Mouse (Mus musculus): ENCODE results near the gene Hdhd5. TPM values are rescaled to one million over a fixed set of nuclear protein-coding genes. Genes with fewer than 3 reads are reported as not detected.
A peak's percentile ranks its signal among the peaks of the same experiment; 100 is the strongest.

The Hdhd5 gene
- total and polyA plus RNA-seq, 2 experiments from 2014 or later = 14.9 to 29.9 TPM

DNA sequence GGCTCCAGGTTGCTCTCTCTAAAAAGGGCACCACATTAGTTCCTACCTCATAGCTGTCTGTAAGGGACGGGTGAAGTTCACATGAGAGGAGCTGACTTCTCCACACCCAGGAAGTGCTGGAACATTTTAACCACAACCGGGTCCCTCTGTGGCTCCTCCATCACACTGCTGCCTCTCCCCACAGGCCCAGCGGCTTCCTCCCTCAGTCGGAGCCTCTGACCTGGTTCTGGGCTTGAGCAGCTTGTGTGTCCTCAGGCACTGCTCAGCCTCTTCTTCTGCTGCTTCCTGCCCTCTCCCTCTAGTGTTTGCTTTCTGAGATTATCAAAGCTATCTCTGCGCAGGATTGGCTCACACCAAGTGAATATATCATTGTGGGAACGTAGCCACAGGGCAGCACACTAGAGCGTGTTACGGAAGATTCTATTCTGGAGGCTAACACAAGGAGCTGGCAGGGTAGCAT is 45.0 kb downstream of the Hdhd5 start:
- no peak for DNase-seq

DNA sequence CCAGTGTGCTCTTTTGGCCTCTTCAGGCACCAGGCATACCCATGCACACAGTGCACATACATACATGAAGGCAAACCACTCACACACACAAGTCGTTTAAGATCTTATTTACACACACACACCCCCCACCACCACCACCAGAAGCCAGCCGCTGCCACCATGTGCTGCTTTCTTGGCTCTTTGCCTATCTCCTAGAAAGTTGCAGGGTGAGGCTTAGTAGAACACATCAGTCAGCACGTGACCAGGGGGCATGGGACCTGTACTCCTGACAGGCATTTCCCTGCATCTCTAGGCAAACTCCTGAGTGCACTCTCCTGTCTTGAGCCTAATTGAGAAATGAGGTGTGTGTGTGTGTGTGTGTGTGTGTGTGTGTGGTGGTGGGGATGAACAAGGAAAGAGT is 46.1 kb downstream of the Hdhd5 start:
- no peaks in the 10 kb centered on the region for H3K9me3 ChIP-seq (ENCODE audit: low read length)
- DNase-seq = no peak

More for the DNA sequence above, 45.0 kb downstream of the Hdhd5 start:
- WGBS = 71% methylated on average over 8 of the region's 8 CpGs
- ATAC-seq = peak; percentile 33; the same call in 1 of the 2 replicates
- Histone ChIP-seq H3K4me1 (ENCODE audit: insufficient read depth) (peaks cover 11% of the 10 kb centered on the region), H3K4me2 (ENCODE audit: low read depth) (no peak overlapping the region), H3K9ac (no peak overlapping the region), H3K36me3 (ENCODE audit: insufficient read depth) (no peaks in the 10 kb centered on the region), H3K27me3 (ENCODE audit: insufficient read depth, low read length) (no peaks in the 10 kb centered on the region), H3K27ac (ENCODE audit: low read depth, low read length) (no peak overlapping the region), H3K9me3 (ENCODE audit: low read length) (no peaks in the 10 kb centered on the region), H3K4me3 (ENCODE audit: low read depth, low read length) (no peak overlapping the region)
- no peak; the same call in 1 of the 2 replicates for TF ChIP-seq CTCF (IDR thresholded peaks at IDR 0.05; ENCODE audit: low read depth)

DNA sequence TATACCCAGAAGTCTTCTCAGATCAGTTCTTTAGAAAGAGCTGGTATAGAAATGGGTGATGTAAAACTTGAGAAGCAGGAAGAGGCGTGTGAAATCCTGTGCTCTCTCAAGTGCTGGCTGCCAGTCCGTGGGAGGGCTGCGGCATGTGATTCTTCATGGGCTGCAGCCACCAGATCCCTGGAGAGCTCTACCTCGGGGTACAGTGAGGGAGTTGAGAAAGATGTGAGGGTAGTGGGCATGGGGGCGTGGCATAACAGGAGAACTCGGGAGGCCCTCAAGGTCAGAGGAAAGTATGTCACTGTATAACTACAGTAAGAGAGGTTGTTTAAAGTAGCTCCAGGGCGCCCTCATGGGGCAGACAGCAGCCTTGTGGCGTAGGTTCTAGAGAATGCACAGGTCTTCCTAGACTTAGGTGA is 47.9 kb downstream of the Hdhd5 start:
- TF ChIP-seq CTCF (IDR thresholded peaks at IDR 0.05; ENCODE audit: low read depth) = peak; percentile 54
- H3K9me3 ChIP-seq (ENCODE audit: low read length) = no peaks in the 10 kb centered on the region
- no peak for DNase-seq
- peak; percentile 24; the same call in 1 of the 2 replicates for ATAC-seq
- H3K4me3 ChIP-seq (ENCODE audit: low read depth, low read length) = no peak overlapping the region
- no peaks in the 10 kb centered on the region for H3K4me1 ChIP-seq (ENCODE audit: insufficient read depth)
- H3K27ac ChIP-seq (ENCODE audit: low read depth, low read length) = no peak overlapping the region
- no peaks in the 10 kb centered on the region for H3K36me3 ChIP-seq (ENCODE audit: insufficient read depth)
- no peak overlapping the region for H3K9ac ChIP-seq
- H3K4me2 ChIP-seq (ENCODE audit: low read depth) = no peak overlapping the region
- 42% methylated on average over 8 of the region's 8 CpGs for WGBS
- H3K27me3 ChIP-seq (ENCODE audit: insufficient read depth, low read length) = no peaks in the 10 kb centered on the region

More for the DNA sequence above, 46.1 kb downstream of the Hdhd5 start:
- Histone ChIP-seq H3K4me1 (ENCODE audit: insufficient read depth) (peaks cover under 1% of the 10 kb centered on the region; the same call in 1 of the 2 replicates), H3K27me3 (ENCODE audit: insufficient read depth, low read length) (no peaks in the 10 kb centered on the region), H3K9ac (no peak overlapping the region), H3K4me3 (ENCODE audit: low read depth, low read length) (no peak overlapping the region), H3K36me3 (ENCODE audit: insufficient read depth) (no peaks in the 10 kb centered on the region), H3K4me2 (ENCODE audit: low read depth) (no peak overlapping the region), H3K27ac (ENCODE audit: low read depth, low read length) (no peak overlapping the region)
- TF ChIP-seq CTCF (IDR thresholded peaks at IDR 0.05; ENCODE audit: low read depth) = no peak
- WGBS = 61% methylated on average over 3 of the region's 3 CpGs
- ATAC-seq = no peak

DNA sequence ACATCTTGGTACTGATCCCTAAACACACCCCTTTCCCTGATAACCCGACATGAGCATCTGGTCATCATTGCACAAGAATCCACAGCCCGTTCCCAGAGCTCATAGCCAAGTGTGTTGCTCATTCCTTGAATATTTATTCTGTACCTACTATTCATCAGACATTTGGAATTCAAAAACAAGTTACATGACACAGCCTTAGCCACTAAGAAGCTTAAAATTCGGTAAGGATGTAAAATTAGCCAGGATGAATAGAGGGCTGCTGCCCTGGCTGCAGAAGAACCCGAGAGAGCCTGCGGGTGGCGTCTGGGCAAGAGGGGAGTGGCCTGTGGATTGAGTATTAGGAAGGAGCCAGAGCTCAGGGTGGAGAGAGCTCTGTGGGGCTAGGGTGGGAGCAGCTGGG is 48.4 kb downstream of the Hdhd5 start:
- peak; percentile 22; the same call in 1 of the 2 replicates for ATAC-seq
- no peaks in the 10 kb centered on the region for H3K4me1 ChIP-seq (ENCODE audit: insufficient read depth)
- H3K4me3 ChIP-seq (ENCODE audit: low read depth, low read length) = no peak overlapping the region
- no peak for TF ChIP-seq CTCF (IDR thresholded peaks at IDR 0.05; ENCODE audit: low read depth)
- H3K9ac ChIP-seq = no peak overlapping the region
- no peaks in the 10 kb centered on the region for H3K9me3 ChIP-seq (ENCODE audit: low read length)
- 36% methylated on average over 6 of the region's 6 CpGs for WGBS
- H3K27ac ChIP-seq (ENCODE audit: low read depth, low read length) = no peak overlapping the region
- H3K27me3 ChIP-seq (ENCODE audit: insufficient read depth, low read length) = no peaks in the 10 kb centered on the region
- H3K4me2 ChIP-seq (ENCODE audit: low read depth) = no peak overlapping the region
- no peaks in the 10 kb centered on the region for H3K36me3 ChIP-seq (ENCODE audit: insufficient read depth)
- no peak for DNase-seq

DNA sequence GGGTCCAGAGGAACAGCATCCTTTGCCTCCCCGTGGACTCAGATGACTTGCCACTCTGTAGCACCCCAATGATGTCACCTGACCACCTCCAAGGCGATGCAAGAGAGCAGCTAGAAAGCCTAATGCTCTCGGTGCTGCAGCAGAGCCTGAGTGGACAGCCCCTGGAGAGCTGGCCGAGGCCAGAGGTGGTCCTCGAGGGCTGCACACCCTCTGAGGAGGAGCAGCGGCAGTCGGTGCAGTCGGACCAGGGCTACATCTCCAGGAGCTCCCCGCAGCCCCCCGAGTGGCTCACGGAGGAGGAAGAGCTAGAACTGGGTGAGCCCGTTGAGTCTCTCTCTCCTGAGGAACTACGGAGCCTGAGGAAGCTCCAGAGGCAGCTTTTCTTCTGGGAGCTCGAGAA is 49.1 kb downstream of the Hdhd5 start:
- no peaks in the 10 kb centered on the region for H3K4me1 ChIP-seq (ENCODE audit: insufficient read depth)
- no peak overlapping the region for H3K4me3 ChIP-seq (ENCODE audit: low read depth, low read length)
- no peak overlapping the region for H3K9ac ChIP-seq
- WGBS = 89% methylated on average over 14 of the region's 14 CpGs
- H3K27me3 ChIP-seq (ENCODE audit: insufficient read depth, low read length) = no peaks in the 10 kb centered on the region
- H3K36me3 ChIP-seq (ENCODE audit: insufficient read depth) = no peaks in the 10 kb centered on the region
- no peaks in the 10 kb centered on the region for H3K9me3 ChIP-seq (ENCODE audit: low read length)
- no peak for ATAC-seq
- no peak for TF ChIP-seq CTCF (IDR thresholded peaks at IDR 0.05; ENCODE audit: low read depth)
- H3K4me2 ChIP-seq (ENCODE audit: low read depth) = no peak overlapping the region
- H3K27ac ChIP-seq (ENCODE audit: low read depth, low read length) = no peak overlapping the region
- DNase-seq = no peak

DNA sequence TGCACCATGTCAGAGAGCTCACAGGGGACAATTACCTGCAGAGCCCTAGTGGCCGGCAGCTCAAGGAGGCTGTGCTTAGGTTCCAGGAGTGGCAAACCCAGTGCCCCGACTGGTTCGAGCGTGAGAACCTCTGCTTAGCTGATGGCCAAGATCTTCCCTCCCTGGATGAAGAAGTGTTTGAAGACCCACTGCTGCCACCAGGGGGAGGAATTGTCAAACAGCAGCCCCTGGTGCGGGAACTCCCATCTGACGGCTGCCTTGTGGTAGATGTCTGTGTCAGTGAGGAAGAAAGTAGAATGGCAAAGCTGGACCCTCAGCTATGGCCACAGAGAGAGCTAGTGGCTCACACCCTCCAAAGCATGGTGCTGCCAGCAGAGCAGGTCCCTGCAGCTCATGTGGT is 49.6 kb downstream of the Hdhd5 start:
- Histone ChIP-seq H3K4me3 (ENCODE audit: low read depth, low read length) (no peak overlapping the region), H3K4me2 (ENCODE audit: low read depth) (no peak overlapping the region), H3K9ac (no peak overlapping the region), H3K36me3 (ENCODE audit: insufficient read depth) (no peaks in the 10 kb centered on the region), H3K9me3 (ENCODE audit: low read length) (no peaks in the 10 kb centered on the region), H3K27me3 (ENCODE audit: insufficient read depth, low read length) (no peaks in the 10 kb centered on the region), H3K4me1 (ENCODE audit: insufficient read depth) (no peaks in the 10 kb centered on the region), H3K27ac (ENCODE audit: low read depth, low read length) (no peak overlapping the region)
- peak; percentile 40; the same call in 1 of the 2 replicates for TF ChIP-seq CTCF (IDR thresholded peaks at IDR 0.05; ENCODE audit: low read depth)
- ATAC-seq (no peak), DNase-seq (no peak)
- 89% methylated on average over 6 of the region's 6 CpGs for WGBS

DNA sequence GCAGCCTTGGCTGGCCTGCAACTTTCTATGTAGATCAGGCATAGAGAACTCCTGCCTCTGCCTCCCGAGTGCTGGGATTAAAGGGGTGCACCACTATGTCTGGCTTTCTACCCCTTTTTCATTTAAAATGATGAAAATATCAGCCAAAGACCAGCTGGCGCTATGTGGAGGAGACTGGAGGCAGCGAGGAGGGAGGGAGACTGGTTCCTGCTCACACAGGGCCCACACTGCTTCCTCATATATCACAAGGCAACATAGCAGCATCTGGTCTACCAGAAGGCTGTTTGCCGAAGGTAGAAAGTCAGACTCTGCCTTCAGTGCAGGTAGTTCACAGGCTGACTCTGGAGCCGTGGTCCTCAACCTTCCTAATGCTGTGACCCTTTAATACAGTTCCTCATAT is 50.8 kb downstream of the Hdhd5 start:
- H3K27me3 ChIP-seq (ENCODE audit: insufficient read depth, low read length) = no peaks in the 10 kb centered on the region
- H3K9ac ChIP-seq = no peak overlapping the region
- no peaks in the 10 kb centered on the region for H3K36me3 ChIP-seq (ENCODE audit: insufficient read depth)
- H3K4me2 ChIP-seq (ENCODE audit: low read depth) = no peak overlapping the region
- no peaks in the 10 kb centered on the region for H3K9me3 ChIP-seq (ENCODE audit: low read length)
- no peaks in the 10 kb centered on the region for H3K4me1 ChIP-seq (ENCODE audit: insufficient read depth)
- 90% methylated on average over 5 of the region's 5 CpGs for WGBS
- no peak overlapping the region for H3K4me3 ChIP-seq (ENCODE audit: low read depth, low read length)
- ATAC-seq = no peak
- no peak overlapping the region for H3K27ac ChIP-seq (ENCODE audit: low read depth, low read length)
- TF ChIP-seq CTCF (IDR thresholded peaks at IDR 0.05; ENCODE audit: low read depth) = no peak
- DNase-seq = no peak
